Mouse (Mus musculus) mature B cell (primary cell): ENCODE data around the gene Krt33a.

Source experiments
- in situ Hi-C: fragments of 300-500 bp; cut with MboI; formaldehyde crosslinking; loops from 2 replicates; pipeline ENCODE4 v1.14.3; 2019

Gene Krt33a

DNA sequence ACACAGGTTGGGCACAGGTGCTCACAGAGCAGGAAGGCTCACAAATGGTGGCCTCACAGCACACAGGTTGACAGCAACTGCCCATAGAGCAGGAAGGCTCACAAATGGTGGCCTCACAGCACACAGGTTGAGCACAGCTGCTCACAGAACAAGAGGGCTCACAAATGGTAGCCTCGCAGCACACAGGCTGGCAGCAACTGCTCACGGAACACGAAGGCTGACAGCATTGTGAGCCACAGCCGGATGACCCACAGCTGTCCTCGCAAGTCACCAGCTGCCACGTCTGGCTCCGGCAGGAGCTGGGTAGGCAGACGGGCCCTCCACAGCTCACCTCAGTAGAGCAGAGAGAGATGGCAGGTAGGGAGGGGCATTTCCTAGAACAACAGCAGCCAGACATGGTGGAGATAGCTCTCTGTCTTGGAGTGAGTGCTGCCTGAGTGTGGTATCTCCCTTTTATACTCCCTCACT is 29.8 kb downstream of the Krt33a start, which contains the start of gene Krtap16-1:
Gene Krtap16-1, minus strand, starts transcription at position 418 of the 468 bp plus-strand sequence.
- in situ Hi-C loops, result no loop called here

DNA sequence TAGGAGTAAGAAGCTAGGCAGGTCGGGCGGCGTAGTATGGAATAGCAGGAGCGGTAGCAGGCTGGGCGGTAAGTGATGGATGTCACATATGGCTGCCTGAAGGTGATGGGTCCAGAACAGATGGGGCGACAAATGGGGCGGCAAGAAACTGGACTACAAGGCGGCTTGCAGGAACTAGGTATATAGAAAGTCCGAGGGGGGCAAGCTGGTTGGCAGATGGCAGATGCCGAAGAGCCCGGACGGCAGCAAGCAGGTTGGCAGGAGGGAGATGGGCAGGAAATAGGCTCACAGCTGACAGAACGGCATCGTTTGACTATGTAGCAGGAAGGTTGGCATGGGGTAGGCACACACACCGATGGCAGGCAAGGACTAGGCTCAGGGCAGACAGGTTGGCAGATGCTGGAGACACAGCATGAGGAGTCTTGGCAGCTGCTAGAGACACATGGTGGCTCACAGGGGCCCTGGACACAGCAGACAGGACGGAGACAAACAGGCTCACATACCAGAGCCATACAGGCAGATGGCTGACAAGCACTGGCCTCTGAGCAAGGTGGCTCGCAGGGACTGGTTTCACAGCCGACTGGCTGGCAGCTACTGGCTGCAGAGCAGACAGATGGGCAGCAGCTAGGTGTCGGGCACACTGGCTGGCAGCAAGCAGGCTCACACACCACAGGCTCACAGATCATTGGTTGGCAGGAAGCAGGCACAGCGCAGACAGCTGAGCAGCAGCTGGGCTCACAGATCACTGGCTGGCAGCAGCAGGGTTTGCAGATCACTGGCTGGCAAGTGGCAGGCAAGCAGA is 30.5 kb downstream of the Krt33a start:
- in situ Hi-C loops, result no loop called here

GRCm38 (mm10) chr11:99983442-99983841 is 32.6 kb downstream of the Krt33a start:
- in situ Hi-C loops, result no loop called here

GRCm38 (mm10) chr11:99982731-99983130 is 33.3 kb downstream of the Krt33a start:
- in situ Hi-C loops, result no loop called here

- in situ Hi-C loops, result no loop called here
Measured at GRCm38 (mm10) chr11:99978953-99979352, 37.1 kb downstream of the Krt33a start, which contains the start of gene Krtap29-1. Gene Krtap29-1, minus strand, starts transcription at chr11:99979053.

- in situ Hi-C loops, result no loop called here
Measured at GRCm38 (mm10) chr11:99965961-99966360, 50.1 kb downstream of the Krt33a start.

DNA sequence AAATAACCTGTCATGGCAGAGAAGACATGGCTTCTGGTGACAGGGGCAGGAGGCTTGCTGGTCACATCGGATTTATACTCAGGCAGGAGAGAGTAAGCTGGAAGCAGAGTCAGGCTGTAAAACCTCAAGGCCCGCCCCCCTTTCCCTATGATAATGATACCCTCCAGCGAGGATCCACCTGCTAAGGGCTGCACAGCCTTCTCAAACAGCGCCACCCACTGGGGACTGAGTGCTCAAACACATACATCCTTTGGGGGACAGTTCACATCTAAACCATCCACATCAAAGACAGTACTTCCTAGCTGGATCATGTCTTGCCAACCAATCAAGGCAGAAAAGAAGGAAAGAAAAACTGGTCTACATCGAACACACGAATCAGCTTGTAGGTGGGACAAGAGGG is 51.8 kb downstream of the Krt33a start:
- in situ Hi-C loops, result no loop called here
